Mouse (Mus musculus) midbrain, embryonic 13.5 days (tissue): ENCODE results near the gene Fam47e. TPM values are rescaled to one million over a fixed set of nuclear protein-coding genes. Genes with fewer than 3 reads are reported as not detected.

Source experiments
- ATAC-seq: fragments of 200-750 bp; cut with Nextera tagmentation; 2 replicates; pipeline ENCODE4 v1.8.0; 2017; ENCODE audit warnings: mild to moderate bottlenecking, moderate TSS enrichment, moderate library complexity
- H3K27ac ChIP-seq: fragments of 300-500 bp; sonication (generic); 2 replicates; pipeline ENCODE4 v1.5.1; 2015; ENCODE audit warnings: inconsistent platforms, mild to moderate bottlenecking, moderate library complexity
- H3K27me3 ChIP-seq: fragments of 300-500 bp; sonication (generic); 2 replicates; pipeline ENCODE4 v1.6.1; 2015; ENCODE audit warnings: mild to moderate bottlenecking, inconsistent platforms
- H3K36me3 ChIP-seq: fragments of 300-500 bp; sonication (generic); 2 replicates; pipeline ENCODE4 v1.6.1; 2015; ENCODE audit warnings: mild to moderate bottlenecking, inconsistent platforms
- H3K4me1 ChIP-seq: fragments of 300-500 bp; sonication (generic); replicated peaks from 2 replicates; pipeline ENCODE4 v1.6.1; 2015; ENCODE audit warnings: inconsistent platforms
- H3K4me2 ChIP-seq: fragments of 300-500 bp; sonication (generic); replicated peaks from 2 replicates; pipeline ENCODE4 v1.6.1; 2015; ENCODE audit warnings: moderate library complexity, mild to moderate bottlenecking, inconsistent platforms
- H3K4me3 ChIP-seq: fragments of 300-500 bp; sonication (generic); replicated peaks from 2 replicates; pipeline ENCODE4 v1.5.1; 2015; ENCODE audit warnings: mild to moderate bottlenecking, inconsistent platforms
- H3K9ac ChIP-seq: fragments of 300-500 bp; sonication (generic); replicated peaks from 2 replicates; pipeline ENCODE4 v1.6.1; 2015; ENCODE audit warnings: mild to moderate bottlenecking, inconsistent platforms
- H3K9me3 ChIP-seq: fragments of 300-500 bp; sonication (generic); 2 replicates; pipeline ENCODE4 v1.6.1; 2016; ENCODE audit warnings: mild to moderate bottlenecking, inconsistent platforms
- WGBS: fragments of 180-500 bp; shearing (Covaris S2); methylation state at CpG from one replicate; pipeline ENCODE4 v1.1.7; 2015; 5-methylcytosine and 5-hydroxymethylcytosine counted together
- polyA plus RNA-seq: library from polyadenylated mRNA; unstranded; fragments of >200 nt; fragmentation: Nextera tagmentation; extraction: Ambion mirVana; gene quantifications from 2 replicates; pipeline ENCODE4 v1.2.1, GENCODE M21; 2015

Fam47e gene
- polyA plus RNA-seq, 1 experiment from 2014 or later: not detected

DNA sequence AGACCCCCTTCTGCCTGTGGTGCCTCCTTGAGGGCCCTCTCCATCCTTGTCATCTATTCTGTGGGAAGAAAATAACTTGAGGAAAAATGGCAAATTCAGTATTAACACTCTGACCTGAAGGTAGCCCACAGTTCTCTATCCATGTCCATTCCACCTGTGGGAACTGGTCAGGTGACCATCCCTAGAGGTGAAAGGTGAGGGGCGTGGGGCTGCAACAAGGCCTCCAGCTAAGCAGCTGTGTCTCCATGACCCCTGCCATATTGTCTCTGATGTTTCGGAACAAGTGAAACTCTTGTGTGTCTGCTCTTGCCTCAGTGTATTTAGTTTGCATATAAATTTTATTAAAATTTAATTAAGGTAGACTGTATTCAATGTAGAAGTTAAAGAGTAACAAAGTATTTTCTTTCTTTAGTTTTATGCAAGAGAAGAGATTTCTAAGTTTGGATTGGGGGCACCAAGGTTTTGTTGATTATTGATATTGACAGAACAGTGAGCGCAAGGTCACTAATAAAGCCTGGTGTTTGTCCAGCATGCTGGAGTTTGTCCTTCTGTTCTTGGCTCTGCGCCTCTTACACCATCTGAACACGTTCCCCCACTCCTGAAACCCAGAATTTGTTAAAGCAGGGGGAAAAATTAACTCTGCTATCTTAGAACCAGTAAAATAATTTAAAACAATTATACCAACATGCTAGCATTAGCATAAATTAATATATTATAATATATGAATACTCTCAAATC, 52.8 kb downstream of the Fam47e start:
- Histone ChIP-seq H3K9ac (no peak overlapping the region), H3K4me1 (peaks cover 7% of the 10 kb centered on the region), H3K36me3 (no peaks in the 10 kb centered on the region), H3K4me2 (no peak overlapping the region), H3K9me3 (no peaks in the 10 kb centered on the region), H3K27ac (no peak overlapping the region), H3K4me3 (no peak overlapping the region), H3K27me3 (peaks cover 19% of the 10 kb centered on the region)
- WGBS: 90% methylated on average over 5 of the region's 5 CpGs
- no peak for ATAC-seq

DNA sequence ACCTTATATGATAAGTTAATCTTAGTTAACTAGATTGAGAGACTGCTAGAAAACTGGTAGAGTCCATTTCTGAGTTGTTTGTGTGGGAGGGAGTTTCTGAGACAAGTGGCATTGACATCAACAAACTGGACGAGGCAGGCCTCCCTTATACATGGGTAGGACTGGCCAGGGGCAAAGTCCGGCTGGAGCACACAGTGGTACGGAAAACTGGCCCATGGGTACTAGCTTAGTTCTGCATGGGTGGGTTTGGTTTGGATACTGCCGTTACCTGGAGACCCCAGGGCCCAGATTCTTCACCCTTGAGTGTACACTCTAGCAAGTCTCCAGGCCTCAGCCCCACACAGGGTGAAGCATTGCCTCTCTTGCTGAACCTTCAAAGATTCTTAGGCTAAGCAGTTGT, 57.9 kb downstream of the Fam47e start:
- no peaks in the 10 kb centered on the region for H3K4me1 ChIP-seq
- 78% methylated on average over 4 of the region's 4 CpGs for WGBS

GRCm38 (mm10) chr5:92621883-92622282, 67.0 kb downstream of the Fam47e start:
- Histone ChIP-seq H3K4me2 (no peak overlapping the region), H3K27ac (no peak overlapping the region), H3K4me1 (no peaks in the 10 kb centered on the region), H3K4me3 (no peak overlapping the region), H3K36me3 (no peaks in the 10 kb centered on the region), H3K9ac (no peak overlapping the region), H3K9me3 (0 out of 2 replicates have a peak, but pooled peaks cover 4% of the 10 kb centered on the region), H3K27me3 (no peaks in the 10 kb centered on the region)
- ATAC-seq: no peak
- 77% methylated on average over 5 of the region's 5 CpGs for WGBS

More for the DNA sequence above, 57.9 kb downstream of the Fam47e start:
- Histone ChIP-seq H3K27ac (no peak overlapping the region), H3K4me3 (no peak overlapping the region), H3K36me3 (no peaks in the 10 kb centered on the region), H3K4me2 (no peak overlapping the region), H3K9me3 (no peaks in the 10 kb centered on the region), H3K27me3 (no peaks in the 10 kb centered on the region), H3K9ac (no peak overlapping the region)
- ATAC-seq: no peak

- 83% methylated on average over 7 of the region's 7 CpGs for WGBS
- H3K4me1 ChIP-seq: no peaks in the 10 kb centered on the region
- no peaks in the 10 kb centered on the region for H3K27me3 ChIP-seq
- no peak overlapping the region for H3K9ac ChIP-seq
- no peaks in the 10 kb centered on the region for H3K36me3 ChIP-seq
- H3K4me2 ChIP-seq: no peak overlapping the region
- H3K4me3 ChIP-seq: no peak overlapping the region
- ATAC-seq: no peak
- H3K9me3 ChIP-seq: peaks cover 4% of the 10 kb centered on the region; the same call in 1 of the 2 replicates
- no peak overlapping the region for H3K27ac ChIP-seq
These were observed 73.0 kb downstream of the Fam47e start for GRCm38 (mm10) chr5:92627896-92628295.

GRCm38 (mm10) chr5:92633526-92633925, 78.7 kb downstream of the Fam47e start:
- Histone ChIP-seq H3K4me3 (no peak overlapping the region), H3K9me3 (no peaks in the 10 kb centered on the region), H3K36me3 (no peaks in the 10 kb centered on the region), H3K9ac (no peak overlapping the region), H3K27me3 (no peaks in the 10 kb centered on the region), H3K4me2 (no peak overlapping the region), H3K27ac (no peak overlapping the region), H3K4me1 (no peaks in the 10 kb centered on the region)
- WGBS: 64% methylated on average over 4 of the region's 4 CpGs
- no peak for ATAC-seq

DNA sequence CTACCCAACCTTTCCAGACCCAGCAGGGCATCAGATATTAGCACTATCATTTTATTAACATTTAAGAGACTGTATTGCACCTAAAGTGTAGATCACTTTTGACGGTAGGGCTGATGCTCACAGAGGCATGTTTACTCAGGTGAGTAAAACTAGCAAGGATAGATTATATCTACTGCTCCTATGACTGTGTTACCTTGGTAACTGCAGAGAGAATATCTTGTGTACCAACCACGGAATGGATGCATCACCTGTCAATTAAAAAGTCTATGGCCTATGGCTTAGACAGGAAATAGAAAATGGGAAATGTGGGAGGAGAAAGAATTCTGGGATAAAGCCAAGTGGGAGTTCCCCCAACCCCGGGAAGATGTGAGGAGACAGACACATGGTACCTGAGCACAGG, 80.0 kb downstream of the Fam47e start:
- Histone ChIP-seq H3K4me1 (no peaks in the 10 kb centered on the region), H3K27ac (no peak overlapping the region), H3K9me3 (no peaks in the 10 kb centered on the region), H3K4me3 (no peak overlapping the region), H3K27me3 (no peaks in the 10 kb centered on the region), H3K4me2 (no peak overlapping the region), H3K36me3 (no peaks in the 10 kb centered on the region), H3K9ac (no peak overlapping the region)
- ATAC-seq: no peak
- 82% methylated on average over 3 of the region's 3 CpGs for WGBS

- Histone ChIP-seq H3K27me3 (no peaks in the 10 kb centered on the region), H3K27ac (no peak overlapping the region), H3K9me3 (no peaks in the 10 kb centered on the region), H3K4me2 (no peak overlapping the region), H3K9ac (no peak overlapping the region), H3K4me3 (no peak overlapping the region), H3K36me3 (no peaks in the 10 kb centered on the region), H3K4me1 (no peaks in the 10 kb centered on the region)
- ATAC-seq: no peak
- 88% methylated on average over 5 of the region's 5 CpGs for WGBS
These were observed 81.0 kb downstream of the Fam47e start for GRCm38 (mm10) chr5:92635891-92636290.

DNA sequence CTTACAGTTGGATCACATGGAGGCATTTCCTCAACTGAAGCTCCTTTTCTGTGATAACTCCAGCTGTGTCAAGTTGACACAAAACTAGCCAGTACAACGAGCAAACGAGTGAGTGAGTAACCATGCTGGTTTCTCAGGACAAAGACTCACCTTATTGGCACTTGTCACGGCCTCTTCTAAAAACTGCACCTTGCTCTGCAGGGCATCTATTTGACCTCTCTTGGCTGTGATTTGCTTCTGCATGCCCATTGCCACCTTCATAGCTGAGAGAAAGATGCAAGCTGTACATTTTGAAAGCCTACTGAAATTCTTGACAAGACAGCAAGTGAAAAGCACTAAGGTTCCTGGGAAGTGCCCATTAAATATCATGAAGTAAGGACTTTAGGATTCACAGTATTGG, 86.0 kb downstream of the Fam47e start:
- H3K4me3 ChIP-seq: no peak overlapping the region
- no peak overlapping the region for H3K4me2 ChIP-seq
- no peak for ATAC-seq
- no peaks in the 10 kb centered on the region for H3K27me3 ChIP-seq
- no peaks in the 10 kb centered on the region for H3K4me1 ChIP-seq
- H3K36me3 ChIP-seq: no peaks in the 10 kb centered on the region
- H3K9me3 ChIP-seq: no peaks in the 10 kb centered on the region
- H3K27ac ChIP-seq: no peak overlapping the region
- no peak overlapping the region for H3K9ac ChIP-seq
- WGBS: 92% methylated on average over 3 of the region's 3 CpGs

Other genes starting within 250 kb of the Fam47e start
- 32.6 and 34.2 TPM in 2 replicates for gene Sdad1, start 244.6 kb upstream of the Fam47e start, polyA plus RNA-seq
- not detected in 2 replicates for gene Cxcl9, start 227.0 kb upstream of the Fam47e start, polyA plus RNA-seq
- 2.9 and 5.6 TPM in 2 replicates for gene Art3, start 223.2 kb upstream of the Fam47e start, polyA plus RNA-seq
- 0.28 and 0.31 TPM in 2 replicates for gene Cxcl10, start 206.2 kb upstream of the Fam47e start, polyA plus RNA-seq
- gene Nup54, start 119.8 kb upstream of the Fam47e start, polyA plus RNA-seq: 53.7 and 58.5 TPM in 2 replicates
- 21.0 and 21.8 TPM in 2 replicates for gene Scarb2, start 48.2 kb upstream of the Fam47e start, polyA plus RNA-seq
- gene Stbd1, start 48.0 kb downstream of the Fam47e start, polyA plus RNA-seq: 3.2 and 4.6 TPM in 2 replicates
- gene Ccdc158, start 120.2 kb downstream of the Fam47e start, polyA plus RNA-seq: 0.37 and 0.63 TPM in 2 replicates
- 2.4 and 2.5 TPM in 2 replicates for gene Shroom3, start 128.4 kb downstream of the Fam47e start, polyA plus RNA-seq